Mouse (Mus musculus): ENCODE results near the gene Ssr2.

Gene Ssr2

DNA sequence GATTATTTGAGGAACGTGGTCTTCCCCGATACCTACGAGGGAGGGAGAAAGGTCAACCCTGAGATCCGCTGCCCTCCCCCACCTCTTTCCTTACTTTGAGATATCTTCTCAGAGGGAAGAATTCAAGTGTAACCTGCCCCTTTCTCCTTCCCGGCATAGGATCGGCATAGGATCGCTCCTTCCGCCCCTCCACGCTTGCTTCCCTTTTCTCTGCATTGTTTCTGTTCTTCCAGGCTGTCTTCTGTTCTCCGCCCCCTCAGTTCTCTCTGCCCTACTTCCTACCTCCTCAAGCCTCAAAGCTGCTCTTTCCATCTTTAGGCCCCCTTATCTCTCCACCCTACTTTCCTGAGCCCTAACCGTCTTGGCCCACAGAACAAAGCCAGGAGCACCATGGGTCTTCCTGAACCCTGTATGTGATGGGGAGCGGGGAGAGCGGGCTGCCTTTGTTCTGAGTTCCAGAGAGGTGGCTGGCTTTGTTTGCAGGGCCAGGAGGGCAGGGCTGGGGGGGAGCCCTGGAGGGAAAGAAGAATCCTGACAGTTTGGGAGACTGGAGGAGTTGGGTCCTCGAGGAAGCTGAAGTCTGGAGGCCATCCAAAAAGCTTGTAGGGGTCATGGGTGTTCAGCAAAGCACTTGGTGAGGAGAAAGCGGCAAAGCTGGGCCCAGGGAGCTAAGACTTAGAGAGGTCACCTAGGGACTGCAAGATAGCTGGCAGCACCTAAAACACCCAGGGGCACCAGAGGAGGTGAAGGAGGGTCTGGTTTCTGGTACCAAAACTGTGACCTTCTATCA lies 47.9 kb downstream of the Ssr2 start:
- DNase-seq (ENCODE audit: low read depth), result no peak

DNA sequence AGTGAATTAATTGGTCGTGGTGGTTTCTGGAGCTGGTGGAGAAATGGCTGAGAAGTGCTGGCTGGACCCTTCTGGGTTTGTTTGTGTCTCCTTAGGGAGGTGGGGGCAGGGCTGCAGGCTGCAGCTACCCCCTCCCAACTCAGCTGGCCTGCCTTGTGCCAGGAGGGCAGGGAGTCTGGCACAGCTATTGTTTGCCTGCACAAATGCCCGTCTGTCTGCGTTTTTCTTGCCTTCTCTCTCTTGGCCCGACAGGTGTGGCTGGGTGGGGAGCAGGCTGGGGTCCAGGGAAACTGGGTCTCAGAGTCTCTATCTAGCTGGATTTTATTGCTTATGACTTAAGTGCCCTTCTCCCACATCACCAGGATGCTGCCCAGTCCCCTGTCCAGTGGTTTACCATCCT lies 48.6 kb downstream of the Ssr2 start:
- DNase-seq (ENCODE audit: low read depth), result no peak

DNA sequence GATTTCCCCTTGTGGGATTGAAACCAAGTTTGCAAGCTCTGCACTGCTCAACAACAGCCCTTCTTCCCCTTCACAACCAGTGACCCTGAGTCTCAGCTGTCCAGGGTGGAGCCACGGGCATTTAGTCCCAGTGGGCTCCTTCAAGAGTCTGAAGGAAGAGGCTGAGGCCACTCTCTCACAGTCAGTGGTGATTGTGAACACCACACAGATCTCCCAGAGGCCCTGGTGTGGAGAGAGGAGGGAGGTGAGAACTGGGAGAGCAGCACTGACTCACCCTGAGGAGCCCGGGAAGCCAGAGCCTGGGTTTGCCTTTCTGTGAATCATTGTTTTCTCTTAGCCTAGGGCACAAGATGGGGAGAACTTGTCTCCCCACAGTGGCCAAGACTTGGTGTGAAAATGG lies 49.3 kb downstream of the Ssr2 start:
- peak; percentile 93 for DNase-seq (ENCODE audit: low read depth)

DNA sequence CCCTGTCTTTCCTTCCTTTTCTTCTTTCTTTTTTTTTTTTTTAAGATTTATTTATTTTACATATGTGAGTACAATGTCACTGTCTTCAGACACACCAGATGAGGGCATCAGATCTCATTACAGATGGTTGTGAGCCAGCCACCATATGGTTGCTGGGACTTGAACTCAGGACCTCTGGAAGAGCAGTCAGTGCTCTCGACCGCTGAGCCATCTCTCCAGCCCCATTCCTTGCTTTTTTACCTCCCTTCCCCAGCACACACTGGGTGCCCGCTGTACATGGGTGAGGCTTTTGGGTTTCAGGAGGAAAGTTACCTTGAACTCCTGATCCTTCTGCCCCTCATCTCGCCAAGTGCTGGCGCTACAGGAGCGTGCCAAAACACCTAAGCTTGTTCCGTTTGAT lies 49.9 kb downstream of the Ssr2 start:
- no peak for DNase-seq (ENCODE audit: low read depth)

DNA sequence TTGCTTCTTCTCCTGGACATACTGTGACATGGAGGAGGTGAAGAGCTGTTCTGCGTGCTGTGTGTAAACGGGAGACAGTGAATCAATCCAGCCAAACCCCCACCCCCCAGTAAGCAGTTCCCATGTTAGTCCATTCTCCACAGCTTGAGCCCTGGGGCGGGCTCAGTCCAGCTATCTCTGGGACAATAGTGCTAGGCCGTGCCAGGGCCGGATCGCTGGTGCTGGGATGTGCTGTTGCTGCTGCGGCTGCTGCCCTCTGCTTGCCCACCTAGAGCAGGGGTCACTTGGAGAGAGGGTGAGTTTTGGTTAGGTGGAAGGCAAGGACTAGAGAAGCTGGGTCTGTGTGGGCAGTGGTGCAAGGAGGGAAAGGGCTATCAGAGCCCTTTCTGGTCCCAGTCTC lies 50.6 kb downstream of the Ssr2 start:
- no peak for DNase-seq (ENCODE audit: low read depth)

DNA sequence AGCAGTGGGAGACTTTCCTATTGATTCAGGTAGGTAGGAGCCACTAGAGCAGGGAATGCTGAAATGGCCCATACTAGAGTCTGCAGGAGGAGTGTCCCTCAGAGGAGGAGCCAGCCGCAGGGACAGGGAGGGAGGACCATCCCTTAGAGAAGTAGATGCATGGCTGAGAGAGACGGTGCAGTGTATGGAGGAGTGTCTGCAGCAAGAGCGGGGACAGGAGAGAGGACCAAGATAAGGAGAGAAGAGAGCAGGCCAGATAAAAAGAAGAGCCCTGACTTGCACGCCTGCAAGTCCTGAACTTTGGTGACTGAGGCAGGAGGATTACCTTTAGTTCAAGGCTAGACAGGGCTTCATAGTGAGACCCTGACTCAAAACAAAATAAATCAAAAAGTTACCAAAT lies 51.4 kb downstream of the Ssr2 start:
- no peak for DNase-seq (ENCODE audit: low read depth)

DNA sequence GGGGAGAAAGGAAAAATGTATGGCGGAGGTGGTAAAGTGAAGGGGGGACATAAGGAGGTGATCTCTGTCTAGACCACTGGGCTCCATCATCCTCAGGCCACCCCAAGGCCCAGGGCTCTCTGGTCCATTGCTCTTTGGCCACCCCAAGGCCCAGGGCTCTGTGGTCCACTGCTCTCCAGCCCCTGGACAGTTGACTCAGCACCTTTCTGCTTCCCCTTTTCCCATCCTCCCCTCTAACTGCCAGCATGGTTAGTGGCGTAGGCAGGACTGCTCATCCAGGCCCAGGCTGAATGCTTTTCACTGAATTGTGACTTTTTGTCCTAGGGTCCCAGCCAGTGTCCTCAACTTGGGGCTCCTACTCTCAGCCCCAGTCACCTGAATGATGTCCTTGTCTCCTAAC lies 51.9 kb downstream of the Ssr2 start:
- no peak for DNase-seq (ENCODE audit: low read depth)

DNA sequence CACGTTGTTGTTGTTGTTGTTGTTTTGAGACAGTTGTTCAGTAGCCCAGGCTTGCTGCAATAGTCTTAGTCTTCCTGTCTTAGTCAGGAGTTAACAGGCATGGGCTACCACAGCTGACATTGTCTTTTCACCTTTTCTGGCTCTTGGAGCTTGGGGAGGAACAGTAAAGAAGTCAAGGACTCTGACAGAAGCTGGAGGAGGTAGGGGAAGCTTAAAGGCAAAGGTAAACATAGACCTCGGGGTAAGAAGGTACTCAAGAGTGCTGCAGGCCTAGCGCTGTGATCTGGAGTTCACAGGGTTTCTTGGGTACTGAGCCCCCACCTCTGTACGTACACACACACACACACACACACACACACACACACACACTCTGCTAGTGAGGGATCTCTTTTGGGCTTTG lies 53.1 kb downstream of the Ssr2 start:
- no peak for DNase-seq (ENCODE audit: low read depth)

DNA sequence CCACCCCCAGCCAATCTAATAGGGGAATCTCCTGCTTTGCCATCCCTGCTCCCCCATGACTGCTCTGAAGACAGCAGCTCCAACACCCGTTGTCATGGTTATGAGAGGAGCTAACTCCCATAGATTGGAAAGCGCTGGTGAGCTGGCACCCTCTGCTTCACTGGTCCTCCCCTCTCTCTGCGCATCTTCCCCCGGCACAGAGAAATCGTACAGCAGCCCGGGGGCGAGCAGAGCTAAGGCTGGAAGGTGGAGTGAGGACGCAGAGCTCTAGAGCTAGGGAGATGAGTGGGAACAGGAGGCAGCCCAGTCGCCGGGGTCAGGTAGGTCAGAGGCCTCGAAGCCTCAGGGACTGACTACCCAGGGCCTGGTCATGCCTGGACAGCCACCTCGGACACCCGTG lies 53.6 kb downstream of the Ssr2 start:
- DNase-seq (ENCODE audit: low read depth), result no peak

DNA sequence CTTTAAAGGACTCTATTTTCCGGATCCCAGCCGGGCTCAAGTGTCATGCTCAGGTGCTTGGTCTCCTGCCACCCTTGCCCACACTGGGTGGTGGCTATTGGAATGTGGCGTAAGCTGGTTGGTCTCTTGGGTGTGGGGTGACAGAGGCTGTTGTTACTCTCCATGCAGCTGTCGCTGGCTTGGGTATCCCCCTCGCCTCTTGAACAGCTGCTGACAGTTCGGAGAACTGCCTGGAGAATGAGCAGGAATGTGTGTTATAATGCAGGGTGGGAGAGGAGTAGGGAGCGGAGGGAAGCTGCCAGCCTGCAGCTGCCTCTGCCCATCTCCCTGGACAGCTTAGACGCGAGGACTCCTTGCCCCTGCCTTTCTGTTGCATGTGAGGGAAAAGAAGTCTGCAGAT lies 54.3 kb downstream of the Ssr2 start:
- no peak for DNase-seq (ENCODE audit: low read depth)

DNA sequence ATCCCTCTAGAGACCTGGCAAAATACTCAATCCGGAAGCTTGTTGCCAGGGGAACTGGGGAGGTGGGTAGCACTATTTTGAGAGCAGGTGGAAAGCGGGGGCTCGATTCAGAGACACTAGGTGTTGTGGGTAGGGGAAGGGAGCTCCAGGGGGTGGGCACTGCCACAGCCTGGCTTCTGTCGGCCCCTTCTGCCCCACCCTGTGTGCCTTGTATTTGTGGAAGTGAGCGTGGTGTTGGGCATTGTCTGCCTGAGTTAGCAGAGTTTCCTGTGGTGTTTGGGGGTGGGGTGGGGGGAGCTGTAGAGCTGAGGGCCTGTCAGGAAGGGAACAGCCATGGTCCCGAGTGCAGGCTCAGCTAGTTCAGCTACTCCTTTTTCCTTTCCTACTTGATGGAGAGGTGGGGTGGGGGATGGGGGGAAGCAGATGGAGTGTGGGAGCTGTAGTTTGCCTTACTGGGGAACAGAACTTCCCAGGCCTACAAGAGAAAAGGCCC lies 55.2 kb downstream of the Ssr2 start:
- DNase-seq (ENCODE audit: low read depth), result no peak

DNA sequence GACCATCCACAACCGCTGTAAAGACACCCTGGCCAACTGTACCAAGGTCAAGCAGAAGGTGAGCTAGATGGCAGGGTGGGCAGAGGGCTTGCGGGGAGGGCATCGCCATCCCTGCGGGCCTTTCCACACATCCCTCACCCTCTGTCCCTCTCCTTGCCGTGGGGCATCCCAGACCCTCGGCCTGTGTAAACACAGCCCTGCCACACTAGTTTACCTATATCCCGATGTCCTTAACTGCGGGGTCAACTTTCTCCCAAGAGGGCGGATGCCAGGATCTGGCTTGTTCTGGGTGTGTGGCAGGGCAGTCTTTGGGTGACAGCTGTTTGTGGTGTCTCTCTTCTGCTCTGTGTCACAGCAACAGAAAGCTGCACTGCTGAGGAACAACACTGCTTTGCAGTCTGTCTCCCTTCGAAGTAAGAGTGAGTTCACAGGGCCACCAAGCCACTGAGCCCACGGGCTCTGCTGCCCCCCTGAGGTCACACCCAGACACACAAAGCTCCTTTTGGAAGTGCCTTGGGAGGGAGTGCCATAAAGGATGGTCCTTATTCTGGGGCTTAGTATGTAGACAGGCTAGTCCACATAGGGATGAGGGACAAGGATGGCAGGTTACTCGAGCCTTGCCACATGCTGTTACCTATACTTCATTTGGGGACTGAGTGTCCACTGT lies 56.4 kb downstream of the Ssr2 start:
- DNase-seq (ENCODE audit: low read depth), result no peak

DNA sequence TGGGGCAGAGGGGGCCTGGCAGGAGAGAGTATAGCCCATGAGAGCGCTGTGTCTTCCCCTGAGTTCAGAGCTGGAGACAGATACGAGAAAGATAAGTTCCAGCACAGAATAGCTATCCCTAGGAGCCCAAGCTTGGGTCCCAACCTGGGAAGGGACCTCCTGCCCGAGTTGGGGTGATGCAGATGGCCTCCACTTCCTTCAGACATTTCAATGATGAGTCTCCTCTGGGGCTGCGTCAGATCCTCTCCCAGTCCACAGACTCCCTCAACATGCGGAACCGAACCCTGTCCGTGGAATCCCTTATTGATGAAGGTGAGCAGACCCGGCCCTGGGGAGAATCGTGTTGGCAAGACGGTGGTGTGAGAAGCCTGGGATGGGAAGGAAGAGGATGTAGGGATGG lies 57.4 kb downstream of the Ssr2 start:
- no peak for DNase-seq (ENCODE audit: low read depth)

DNA sequence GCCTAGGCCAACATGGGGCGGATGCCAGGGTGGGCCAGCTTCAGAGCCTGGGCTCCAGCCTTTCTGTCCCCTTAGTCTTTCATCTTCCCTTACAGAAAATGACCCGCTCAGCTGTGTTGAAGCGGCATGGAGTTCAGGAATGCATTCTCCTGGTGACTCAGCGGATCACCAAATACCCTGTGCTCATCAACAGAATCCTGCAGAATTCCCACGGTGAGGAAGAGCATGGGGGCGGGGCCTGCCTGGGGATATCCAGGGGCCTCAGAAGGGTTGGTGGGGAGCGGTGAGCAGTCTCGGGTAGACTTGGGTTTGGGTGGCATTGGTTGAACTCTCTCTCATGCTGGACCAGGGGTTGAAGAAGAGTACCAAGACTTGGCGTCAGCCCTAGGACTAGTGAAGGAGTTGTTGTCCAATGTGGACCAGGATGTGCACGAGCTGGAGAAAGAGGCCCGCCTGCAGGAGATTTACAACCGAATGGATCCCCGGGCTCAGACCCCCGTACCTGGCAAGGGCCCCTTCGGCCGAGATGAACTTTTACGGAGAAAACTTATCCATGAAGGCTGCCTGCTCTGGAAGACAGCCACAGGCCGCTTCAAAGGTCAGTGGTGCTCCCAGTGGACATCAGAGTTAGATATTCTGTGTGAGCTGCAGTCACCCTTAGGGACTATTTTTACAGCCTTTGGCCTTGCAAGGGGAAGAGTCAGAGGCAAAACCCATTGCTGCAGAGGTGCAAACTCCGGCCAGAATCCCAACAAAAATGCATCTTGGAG lies 60.0 kb downstream of the Ssr2 start:
- no peak for DNase-seq (ENCODE audit: low read depth)

DNA sequence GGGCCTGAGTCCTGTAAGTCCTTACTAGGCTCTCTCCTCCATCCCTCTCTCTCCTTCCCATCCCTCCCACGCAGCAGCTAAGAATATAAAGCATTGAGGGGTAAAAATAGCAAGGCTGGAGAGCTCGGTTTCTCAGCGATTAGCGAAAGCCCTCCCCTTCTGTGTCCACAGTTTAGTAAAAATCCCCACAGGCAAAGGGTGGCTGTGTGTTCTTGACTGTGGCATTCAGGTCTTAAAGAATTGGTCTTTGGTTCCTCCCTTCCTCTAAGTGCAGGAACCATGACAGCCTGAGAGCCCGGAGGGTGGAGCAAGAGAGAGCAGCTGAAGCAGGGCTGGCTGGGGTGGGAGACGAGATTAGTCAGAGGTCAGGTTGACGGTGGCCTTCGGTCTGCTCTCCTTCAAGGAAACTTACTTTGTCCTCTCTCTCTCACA lies 60.9 kb downstream of the Ssr2 start:
- DNase-seq (ENCODE audit: low read depth), result no peak

DNA sequence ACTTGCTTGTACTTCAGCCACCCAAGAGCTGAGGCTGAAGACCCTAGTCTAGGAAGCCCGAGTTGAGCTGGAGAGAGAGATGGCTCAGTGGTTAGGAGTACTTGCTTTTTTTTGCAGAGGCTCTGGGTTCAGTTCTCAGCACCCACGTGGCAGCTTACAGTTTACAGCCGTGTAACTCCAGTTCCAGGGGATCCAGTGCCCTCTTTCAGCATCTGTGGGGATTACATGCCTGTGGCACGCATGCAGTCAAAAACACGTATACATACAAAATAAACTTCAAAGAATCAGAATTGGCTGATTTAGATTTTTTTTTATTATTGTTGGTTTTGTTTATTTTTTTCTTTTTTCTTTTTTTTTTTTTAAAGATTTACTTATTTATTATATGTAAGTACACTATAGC lies 61.5 kb downstream of the Ssr2 start:
- DNase-seq (ENCODE audit: low read depth), result no peak

Measured in fibroblast of lung, adult 2 months (primary cell).